Mouse (Mus musculus) kidney, adult 18-20 months (tissue): ENCODE results near the gene Gtf2e1.

Source experiments
- DNase-seq: peaks from one replicate; pipeline ENCODE4 v3.0.0; 2021

Gene Gtf2e1

DNA sequence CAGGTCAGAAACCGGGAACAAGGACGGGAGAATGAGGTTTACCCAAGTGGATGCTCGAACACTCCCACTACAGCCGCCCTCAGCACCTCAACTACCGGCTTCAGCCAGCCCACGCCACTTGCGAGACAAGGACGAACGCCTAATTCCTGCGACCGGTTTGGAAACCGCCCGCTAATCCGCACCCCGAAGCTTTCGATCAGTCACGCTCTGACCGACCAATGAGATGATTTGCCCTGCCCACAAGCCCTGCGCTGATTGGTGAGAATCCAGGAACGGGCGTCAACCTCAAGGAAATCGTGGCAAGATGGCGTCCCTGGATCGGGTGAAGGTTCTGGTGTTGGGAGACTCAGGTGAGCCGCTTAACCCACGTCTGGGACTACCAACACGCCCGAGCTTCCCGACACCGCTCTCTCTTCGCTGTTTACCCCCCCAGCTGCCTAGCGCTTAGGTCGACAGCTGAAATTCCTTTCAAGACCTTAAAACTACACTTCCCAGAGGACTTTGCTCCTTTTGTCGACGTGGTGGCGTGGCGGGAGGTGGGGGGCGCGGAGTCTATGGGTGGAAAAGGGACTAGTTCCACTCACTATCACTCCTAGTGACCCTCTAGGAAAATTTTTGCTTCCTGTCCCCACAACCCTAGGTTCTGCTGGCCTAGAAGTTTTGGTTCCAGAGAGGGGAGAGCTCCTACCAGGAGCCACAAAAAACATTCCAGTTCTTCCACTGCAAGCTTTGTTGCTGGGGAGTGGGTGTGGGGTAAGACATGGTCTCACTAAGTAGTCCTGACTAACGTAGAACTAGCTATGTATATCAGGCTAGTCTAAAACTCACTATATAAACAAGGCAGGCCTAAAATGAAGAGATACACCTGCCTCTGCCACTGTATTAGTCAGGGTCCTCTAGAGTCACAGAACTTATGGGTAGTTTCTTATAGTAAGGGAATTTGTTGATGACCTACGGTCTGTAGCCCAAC lies at the start of gene Gtf2e1, which contains the start of gene Rabl3:
Gtf2e1 (minus strand) TSS at position 179 of the 970 bp plus-strand sequence.
Rabl3 (plus strand) TSS at position 275 of the 970 bp plus-strand sequence.
- peak; percentile 98 for DNase-seq

DNA sequence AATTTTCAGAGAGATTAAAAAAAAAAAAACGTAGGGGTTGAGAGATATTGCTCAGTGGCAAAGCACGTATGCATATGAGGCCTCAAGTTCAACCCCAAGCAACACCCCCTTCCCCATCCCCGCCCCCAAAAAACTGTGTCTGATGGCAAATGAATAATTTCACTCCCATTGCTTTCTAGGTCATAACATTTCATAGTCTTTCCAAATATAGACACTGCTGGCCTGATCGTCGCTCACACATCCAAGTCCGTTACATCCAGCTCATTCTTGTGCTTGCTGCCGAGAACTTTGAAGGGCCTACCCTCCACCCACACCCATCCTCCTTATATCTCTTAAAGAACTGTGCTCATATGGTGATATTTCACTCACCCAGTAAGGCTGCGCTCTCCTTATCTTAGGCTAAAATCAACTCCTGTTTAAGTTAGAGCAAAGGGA lies 45.6 kb upstream of the Gtf2e1 start:
- no peak for DNase-seq

DNA sequence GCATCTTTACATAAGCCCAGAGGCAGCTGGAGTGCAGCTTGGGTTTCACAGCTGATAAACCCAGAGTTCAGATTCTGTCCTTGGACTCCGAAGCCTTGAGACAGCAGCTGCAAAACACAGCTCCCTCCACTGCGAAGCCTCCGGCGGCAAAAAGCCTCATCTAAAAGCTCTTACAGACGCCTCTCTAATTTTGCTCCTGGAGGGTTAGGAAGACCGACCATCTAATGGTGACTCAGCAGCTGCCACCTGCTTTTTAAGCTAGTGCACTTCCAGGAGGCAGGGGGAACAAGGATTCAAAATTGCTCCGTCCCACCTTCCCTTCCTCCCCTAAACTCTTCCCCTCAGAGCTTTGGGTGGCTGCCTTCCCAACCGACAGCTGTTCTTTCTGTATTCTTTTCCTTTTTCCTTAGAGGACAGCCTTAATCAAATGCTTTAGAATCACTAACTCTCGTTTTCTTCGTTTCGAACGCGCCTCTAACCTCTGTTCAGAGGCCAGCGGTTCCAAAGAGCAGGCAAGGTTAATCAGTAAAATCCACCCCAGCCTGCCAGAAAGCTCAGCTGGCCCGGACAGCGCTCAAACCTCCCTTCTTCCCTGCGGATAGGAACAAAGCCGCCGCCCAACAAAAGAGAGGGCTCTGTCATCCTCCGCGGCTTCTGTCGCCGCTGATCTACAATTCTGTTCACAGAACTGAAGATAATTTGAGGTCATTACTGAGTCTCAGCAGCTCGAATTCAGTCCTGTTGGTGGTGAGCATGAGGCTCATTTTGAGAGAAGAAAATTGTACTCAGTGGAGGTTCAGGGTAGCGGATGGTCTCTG lies 44.8 kb upstream of the Gtf2e1 start:
- peak; percentile 78 for DNase-seq

DNA sequence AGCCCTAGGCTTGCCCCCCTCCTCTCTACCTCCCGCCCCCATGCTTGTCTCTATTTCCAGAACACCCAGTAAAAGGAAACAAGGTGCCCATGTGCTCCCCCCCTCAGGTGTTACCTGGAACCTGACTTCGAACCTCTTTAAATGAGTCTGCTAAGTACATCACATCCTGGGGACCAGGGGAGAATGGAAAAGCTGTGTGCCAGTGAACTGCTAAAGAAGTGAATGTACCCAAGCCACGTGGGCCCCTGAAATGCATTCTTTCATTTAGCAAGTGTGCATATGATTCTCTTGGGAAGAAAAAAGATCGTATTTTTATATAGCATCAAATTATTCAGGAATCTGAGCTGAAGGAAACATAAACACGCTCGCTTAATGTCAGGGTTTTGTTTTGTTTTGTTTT lies 44.2 kb upstream of the Gtf2e1 start:
- no peak for DNase-seq

DNA sequence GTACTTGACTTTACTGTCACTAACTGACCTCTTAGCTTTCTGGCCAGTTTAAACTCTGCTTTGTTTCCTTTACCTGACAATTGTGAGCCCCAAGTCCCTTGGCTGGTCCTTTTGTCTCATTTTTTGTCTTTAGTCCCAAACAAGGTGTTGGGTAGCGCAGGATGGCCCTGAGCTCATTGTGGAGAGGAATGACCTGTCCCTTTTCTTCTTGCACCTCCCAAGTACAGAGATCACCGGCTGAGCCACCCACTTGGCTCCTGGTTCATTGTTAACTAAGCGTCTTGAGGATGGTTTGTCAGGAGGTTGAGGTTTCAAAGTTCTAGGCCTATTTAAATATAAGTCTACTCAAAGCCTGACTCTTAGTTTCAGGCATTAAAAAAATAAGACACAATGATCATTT lies 43.7 kb upstream of the Gtf2e1 start:
- DNase-seq: peak; percentile 56

DNA sequence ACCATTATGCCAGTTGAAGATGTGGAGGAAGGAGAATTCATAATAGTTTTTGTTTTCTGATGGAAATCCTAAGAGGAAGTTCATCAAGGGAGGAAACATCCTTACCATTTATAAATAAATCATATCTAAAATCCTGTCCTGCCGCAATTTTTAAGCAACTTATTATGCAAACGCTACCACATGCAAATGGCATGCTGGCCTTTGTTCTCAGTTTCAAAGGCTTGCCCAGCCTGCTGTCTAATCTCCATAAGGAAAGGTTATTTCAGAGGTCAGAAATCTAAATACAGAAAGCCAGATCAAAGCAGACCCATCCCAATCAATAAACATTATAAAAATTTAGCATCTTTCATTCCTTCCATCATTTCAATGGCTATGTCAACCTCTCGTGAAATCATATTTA lies 42.3 kb upstream of the Gtf2e1 start:
- no peak for DNase-seq

DNA sequence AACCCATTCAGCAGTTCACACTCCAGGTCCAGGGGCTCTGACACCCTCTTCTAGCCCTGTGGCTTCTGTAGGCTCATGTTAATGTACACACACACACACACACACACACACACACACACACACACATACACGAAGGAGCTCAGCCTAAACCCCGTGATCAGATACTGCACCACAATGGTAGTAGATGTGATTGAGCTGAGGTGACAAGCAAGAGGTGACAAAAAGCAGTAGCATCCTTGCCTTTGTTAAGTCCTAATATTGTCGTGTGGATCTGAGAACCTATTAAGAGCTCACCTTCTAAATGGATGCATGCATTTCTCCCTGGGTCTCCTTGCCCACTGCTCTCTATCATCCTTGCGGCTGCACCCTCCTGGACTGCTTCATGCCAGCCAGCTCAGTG lies 41.1 kb upstream of the Gtf2e1 start:
- peak; percentile 32 for DNase-seq

DNA sequence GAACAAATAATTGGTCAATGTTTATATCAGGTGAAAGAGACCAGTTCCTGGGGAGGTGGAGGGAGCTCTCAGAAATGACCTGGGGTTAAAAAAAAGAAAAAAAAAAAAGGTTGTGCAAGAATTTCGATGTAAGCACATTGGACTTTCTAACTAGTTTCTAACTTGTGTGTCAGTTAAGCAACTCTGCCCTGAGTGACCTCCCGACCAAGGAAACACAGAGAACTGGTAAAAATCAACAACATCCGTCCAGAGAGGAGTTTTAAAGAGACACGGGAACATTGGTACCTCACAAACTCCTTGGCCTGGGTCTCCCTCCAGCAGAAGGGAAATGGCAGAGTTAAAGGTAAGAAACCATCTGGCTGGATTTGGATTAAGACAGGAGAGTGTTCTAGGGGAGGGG lies 40.4 kb upstream of the Gtf2e1 start, which contains the start of gene Hgd:
Hgd (plus strand) TSS at position 160 of the 400 bp plus-strand sequence.
- DNase-seq: peak; percentile 51

DNA sequence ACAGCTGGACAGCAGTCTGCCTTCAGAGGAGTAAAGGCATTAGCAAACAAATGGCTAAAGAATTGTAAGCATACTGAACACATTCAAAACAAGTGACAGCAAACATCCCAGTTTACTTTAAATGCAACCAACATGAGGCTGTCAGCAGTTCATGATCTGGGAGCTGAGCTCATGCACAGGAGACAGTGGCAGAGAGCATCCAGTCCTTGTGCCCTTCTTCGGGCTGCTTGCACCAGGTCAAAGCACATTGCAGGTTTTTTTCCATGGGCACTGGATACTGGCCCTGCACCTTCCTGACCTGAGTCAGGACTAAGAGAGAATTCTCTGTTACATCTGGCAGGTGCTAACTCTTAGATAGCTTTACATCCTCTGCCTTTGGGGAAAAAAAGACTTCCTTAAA lies 40.0 kb upstream of the Gtf2e1 start:
- DNase-seq: peak; percentile 43

DNA sequence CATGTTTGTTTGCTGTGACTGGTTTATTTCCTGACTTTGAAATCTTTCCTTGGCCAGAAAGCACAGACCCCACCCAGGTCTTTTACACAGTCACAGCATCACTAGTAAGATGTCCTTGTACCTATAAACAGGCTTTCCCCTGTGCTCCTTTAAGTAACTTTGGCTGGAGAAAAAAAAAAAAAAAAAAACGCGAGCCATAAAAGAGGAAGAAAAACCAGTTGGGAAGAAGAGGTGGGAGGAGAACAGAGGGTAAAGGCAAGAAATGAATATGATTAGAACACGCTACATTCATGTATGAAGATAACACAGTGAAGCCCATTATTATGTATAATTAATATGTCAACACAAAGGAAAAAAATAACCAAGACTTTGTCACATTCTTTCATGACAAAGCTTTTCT lies 35.7 kb upstream of the Gtf2e1 start:
- DNase-seq: no peak

DNA sequence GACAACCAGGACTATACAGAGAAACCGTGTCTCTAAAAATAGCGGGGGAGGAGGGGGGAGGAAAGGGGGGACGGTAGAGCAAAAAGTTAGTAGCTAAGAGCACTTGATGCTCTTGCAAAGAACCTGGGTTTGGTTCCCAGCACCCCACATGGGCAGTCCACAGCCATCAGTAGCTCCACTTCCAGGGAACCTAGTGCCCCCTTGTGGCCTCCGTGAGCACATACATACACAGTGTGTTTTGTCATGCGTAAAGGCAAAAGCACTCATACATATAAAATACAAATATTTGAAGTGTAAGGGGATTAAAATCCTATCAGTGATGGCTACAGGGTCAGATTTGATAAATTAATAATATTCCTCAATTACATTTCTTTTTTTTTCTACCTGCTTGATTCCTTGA lies 33.5 kb upstream of the Gtf2e1 start:
- no peak for DNase-seq

DNA sequence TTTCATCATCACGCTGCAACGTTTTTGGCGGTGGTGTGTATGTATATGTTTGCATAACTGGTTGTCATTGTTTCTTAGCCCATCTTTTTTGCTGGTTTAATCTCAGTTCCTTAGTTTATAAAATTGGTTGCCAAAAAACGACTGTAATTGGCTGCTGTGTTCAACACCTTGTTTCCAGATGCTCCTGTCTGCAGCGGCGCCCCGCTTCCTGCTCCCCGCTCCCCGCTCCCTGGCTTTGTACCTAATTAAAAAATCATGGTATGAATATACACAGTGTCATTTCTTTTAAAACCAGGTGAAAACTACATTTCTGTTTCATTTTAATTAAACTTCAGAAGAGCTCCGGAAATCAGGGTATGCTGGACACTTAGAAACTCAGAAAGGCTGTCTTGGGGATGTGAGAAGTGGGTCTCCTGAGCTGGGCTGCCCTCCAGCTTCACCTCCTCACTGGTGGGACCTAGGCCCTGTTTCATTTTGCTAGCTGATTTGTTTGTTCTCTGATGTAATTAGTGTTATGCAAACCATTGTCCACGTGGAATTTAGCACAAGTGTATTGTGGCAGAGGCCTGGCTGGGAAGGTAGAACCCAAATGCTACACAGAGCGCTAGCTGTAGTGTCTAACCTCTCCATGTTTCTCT lies 32.6 kb upstream of the Gtf2e1 start:
- DNase-seq: no peak

DNA sequence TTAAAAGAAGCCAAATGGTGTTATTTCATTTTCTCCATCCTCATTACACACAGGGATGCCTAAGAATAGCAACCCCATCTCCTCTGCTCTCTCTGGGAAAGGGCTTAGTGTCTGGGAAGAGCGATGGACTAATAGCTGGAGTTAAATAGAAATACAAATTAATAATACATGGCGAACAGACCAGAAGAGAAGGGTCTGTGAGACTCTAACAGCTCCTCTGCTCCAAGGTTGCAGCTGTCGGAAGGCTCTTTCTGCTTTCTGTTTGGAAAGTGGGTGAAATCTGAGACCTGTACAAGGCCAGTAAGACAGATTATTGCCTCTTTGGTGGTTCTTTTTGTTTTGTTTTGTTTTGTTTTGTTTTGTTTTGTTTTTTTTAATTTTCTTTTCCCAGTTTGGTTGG lies 32.0 kb upstream of the Gtf2e1 start:
- no peak for DNase-seq

DNA sequence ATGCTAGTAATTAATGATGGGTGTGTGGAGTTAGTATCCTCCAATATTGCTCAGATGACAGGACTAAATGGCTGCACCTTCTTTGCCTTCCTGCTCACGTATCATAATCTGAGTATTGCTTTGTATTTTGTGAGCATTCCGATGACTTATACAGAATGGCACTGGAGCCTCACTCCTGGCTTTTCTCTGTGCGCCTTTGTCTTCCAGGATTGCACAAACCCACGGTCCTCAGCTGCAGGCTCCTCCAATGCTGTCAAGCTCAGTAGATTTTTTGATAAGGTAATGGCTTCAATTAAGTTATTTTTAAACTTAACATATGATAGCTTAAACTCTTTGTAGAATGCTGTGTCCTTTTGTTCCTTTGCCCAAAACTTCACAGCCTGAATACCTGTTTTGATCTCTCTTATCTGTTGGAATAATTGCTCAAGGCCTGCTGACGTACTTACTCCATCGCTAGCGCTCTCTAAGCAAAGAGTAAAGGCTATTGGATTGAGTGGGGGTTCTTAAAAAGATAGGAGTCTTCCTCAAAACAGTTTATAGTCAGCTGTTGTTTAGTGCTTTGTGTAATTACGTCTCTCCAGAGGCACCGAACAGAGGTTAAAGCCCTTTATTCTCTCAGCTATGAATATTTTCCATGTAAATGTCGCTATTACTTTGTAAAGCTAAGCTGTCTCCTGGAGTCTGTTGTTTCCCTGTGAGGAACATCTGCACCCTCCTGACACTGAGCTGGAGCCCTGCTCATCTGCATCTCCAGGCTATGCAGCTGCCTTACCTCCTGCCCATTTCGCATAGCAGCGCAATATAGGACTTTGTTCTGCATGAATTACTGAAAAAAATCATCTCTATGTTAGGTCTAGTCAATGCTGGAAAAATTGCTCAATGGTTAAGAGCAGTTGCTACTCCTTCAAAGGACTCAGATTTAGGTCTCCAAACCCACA lies 27.8 kb upstream of the Gtf2e1 start:
- no peak for DNase-seq

DNA sequence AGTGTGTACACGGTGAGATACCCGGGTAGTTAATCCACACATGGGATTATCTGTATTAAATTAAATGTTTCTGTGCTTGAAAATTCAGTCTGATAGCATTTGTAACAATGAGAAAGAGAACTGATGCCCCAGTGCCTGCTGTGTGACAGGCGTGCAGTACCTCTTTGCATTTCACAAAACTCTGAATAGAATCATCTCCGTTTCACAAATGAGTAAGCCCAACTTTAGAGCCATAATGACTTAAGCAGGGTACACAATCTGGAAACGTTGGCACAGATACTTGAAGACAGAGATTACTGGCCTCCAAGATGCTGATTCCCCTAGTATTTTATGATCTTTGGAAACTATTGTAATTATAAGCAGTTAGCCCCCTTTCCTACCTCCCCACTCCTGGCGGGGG lies 26.5 kb upstream of the Gtf2e1 start:
- no peak for DNase-seq

DNA sequence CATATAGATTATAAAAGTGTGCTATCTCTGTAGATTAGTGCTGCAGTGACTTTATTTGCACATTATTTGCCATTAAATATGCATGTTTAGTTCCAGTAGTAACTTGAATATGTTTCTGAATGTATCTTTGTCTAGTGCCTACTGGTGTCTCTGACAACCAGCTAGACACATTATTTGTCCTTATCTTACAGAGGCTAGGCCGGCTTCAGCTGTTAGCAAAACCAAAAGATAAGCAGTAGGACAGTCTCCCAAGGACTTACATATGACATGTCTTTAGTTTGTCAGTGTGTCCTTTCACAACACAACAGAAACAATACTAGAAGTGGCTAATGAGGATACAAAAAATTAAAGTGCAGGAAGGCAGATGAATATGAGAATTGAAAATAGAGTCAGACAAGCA lies 25.5 kb upstream of the Gtf2e1 start:
- DNase-seq: no peak

DNA sequence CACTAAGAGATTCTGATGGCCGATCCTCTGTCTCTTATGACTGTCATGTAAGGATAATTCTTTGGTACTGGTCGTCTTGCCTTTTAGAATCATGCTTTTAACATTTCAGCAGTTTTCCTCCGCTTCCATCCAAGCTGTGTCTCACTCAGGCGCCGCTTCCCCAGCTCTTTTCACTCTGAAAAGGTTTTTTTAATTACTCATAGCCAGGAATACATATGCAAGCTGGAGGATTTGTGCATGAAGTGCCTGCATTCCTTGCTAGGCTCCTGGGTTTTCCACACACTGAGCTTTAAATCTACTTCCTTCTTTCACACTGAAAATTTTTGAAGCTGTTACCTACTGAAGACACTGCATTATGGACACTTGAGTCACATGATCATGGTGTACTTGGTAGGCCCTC lies 23.4 kb upstream of the Gtf2e1 start:
- DNase-seq: no peak

DNA sequence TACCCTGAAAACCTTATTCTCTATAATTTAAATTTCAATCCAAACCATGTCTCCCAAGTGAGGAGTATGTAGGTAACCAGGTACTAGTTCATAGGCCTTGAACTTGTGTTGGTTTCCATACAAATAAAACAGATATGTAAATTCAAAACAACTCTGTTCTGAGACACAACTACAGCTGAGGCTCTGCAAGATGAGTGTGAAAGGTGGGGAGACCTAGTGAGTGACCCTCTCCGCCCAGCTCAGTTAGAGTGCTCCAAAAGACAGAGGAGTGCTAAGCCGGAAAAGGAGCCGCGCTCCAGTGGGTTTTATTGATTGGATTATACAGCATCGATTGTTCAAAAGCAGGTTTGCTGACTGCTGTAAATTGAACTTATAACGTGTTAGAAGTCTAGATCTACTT lies 22.8 kb upstream of the Gtf2e1 start:
- no peak for DNase-seq

DNA sequence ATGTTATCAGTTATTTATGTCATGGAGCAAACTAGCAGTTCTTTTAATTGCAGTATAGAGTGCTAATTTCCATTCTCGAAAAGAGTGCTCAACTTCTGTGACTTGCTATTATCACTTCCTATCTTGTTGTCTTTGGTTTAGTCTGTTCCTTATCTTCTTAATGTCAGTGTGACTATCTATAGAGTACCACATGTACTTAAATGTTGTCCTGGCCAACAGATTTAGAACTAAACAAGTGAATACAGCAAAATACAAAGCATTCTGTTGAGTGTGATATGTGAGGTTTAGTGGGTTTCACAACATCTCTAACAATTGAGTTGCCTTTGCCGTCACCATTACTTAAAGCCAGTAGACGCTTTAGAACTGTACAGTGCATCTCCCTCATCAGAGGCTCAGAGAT lies 13.2 kb upstream of the Gtf2e1 start:
- DNase-seq: no peak

DNA sequence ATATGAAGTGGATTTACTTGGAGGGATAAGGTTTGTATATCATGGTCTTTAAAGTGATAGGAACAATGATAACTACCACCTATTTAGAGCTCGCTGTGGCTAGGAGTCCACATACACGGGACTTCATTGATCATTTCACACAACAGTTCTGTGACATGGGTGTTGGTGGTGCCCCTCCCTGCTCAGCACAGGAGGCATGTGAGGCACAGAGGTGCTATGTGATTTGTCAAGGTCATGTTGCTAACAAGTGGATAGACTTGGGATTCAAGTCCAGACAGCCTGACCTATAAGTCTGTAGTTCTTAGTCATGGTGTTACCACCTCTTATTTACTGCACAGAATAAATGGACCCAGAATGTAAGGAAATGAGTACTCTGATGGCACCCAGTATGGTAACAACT lies 11.4 kb upstream of the Gtf2e1 start:
- no peak for DNase-seq

DNA sequence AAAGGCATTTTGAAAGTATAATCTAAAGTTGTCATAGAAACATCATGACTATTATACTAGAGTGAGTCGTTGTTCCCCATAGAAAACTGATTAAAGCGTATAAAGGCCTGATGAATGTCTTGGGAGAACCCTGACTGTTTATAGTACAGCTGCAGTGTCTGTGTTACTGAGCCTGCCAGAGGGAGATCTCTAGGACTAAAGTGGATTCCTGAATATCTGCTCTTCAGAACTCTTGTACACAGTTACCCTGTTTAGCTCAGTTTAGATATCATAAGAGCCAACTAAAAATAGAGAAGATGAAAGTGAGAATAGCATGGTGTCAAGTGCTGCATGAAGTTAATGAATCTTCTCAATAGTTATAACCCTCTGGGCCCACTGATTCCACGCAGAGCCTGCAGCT lies 10.7 kb upstream of the Gtf2e1 start:
- DNase-seq: no peak

DNA sequence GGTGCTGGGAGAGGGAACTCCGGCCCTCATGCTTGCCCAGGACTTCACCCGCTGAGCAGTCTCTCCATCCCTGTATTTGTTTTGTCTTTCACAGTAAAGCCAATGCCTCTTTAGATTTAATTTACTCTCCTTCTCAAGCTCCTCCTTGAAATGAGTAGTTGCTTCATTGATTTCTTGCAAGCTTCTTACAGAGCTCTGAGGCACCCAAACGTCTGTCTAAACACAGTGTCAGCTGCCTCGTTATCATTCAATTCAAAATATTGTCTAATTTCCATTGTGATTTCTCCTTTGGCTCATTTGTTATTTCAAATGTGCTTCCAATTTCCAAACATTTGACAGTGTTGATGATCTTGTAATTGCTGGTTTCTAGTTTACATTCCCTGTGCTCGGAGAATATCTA lies 6.7 kb upstream of the Gtf2e1 start:
- no peak for DNase-seq
